In genomic region chr5:20941205-20941604, GRCm38 (mm10) we compare ENCODE assay signal across 8 mouse cellular contexts. TPM values are rescaled to one million over a fixed set of nuclear protein-coding genes. Genes with fewer than 3 reads are reported as not detected.
DNase-seq lines count a peak whose midpoint lies in the region; ATAC-seq and TF ChIP-seq lines count a peak whose summit lies in the region.

No protein-coding gene starts in this region.

- TF ChIP-seq EP300 in liver, postnatal 0 days (IDR thresholded peaks at IDR 0.05; ENCODE audit: low read depth): peak; percentile 31; the same call in 1 of the 2 replicates

- peak; percentile 71 for ATAC-seq in heart, embryonic 12.5 days (ENCODE audit: insufficient number of reproducible peaks, low FRiP score)
- peak; percentile 83 for ATAC-seq in liver, postnatal 0 days
- no peak for ATAC-seq in hindbrain, embryonic 11.5 days (ENCODE audit: low FRiP score)

- no peaks in the 10 kb centered on the region for H3K36me3 ChIP-seq in heart, embryonic 12.5 days
- peaks cover 3% of the 10 kb centered on the region; the same call in 1 of the 2 replicates for H3K36me3 ChIP-seq in liver, postnatal 0 days (replicated peaks; ENCODE audit: insufficient read depth, low read length)
- H3K36me3 ChIP-seq in hindbrain, embryonic 11.5 days (ENCODE audit: control insufficient read depth, insufficient read depth, low read length): no peaks in the 10 kb centered on the region

- no peaks in the 10 kb centered on the region for H3K27me3 ChIP-seq in heart, embryonic 12.5 days (replicated peaks)
- no peaks in the 10 kb centered on the region for H3K27me3 ChIP-seq in liver, postnatal 0 days (ENCODE audit: insufficient read depth, low read length)
- no peaks in the 10 kb centered on the region for H3K27me3 ChIP-seq in hindbrain, embryonic 11.5 days (ENCODE audit: control insufficient read depth, insufficient read depth, low read length)

- TF ChIP-seq CTCF in layer of hippocampus, adult 2 months (conservative IDR thresholded peaks at IDR 0.05): no peak
- peak; percentile 32 for TF ChIP-seq CTCF in liver, postnatal 0 days (IDR thresholded peaks at IDR 0.05; ENCODE audit: low read depth)

- WGBS in heart, embryonic 12.5 days: 12% methylated on average over 5 of the region's 5 CpGs
- whole genome bisulfite sequencing in liver, postnatal 0 days (ENCODE audit: insufficient replicate concordance): 8% methylated on average over 5 of the region's 5 CpGs
- WGBS in hindbrain, embryonic 11.5 days: 43% methylated on average over 5 of the region's 5 CpGs

- peak overlapping the region; percentile 9; the same call in 1 of the 2 replicates for H3K27ac ChIP-seq in layer of hippocampus, adult 2 months
- H3K27ac ChIP-seq in heart, embryonic 12.5 days (ENCODE audit: poor library complexity, severe bottlenecking): peak overlapping the region; percentile 50
- H3K27ac ChIP-seq in liver, postnatal 0 days (ENCODE audit: low read depth): peak overlapping the region; percentile 73
- H3K27ac ChIP-seq in hindbrain, embryonic 11.5 days (ENCODE audit: low read depth, low read length): no peak overlapping the region

- no peak overlapping the region for H3K9ac ChIP-seq in heart, embryonic 12.5 days
- no peak overlapping the region for H3K9ac ChIP-seq in liver, postnatal 0 days (replicated peaks)
- H3K9ac ChIP-seq in hindbrain, embryonic 11.5 days (ENCODE audit: low read depth, low read length): no peak overlapping the region

- peaks cover 56% of the 10 kb centered on the region for H3K4me1 ChIP-seq in heart, embryonic 12.5 days (replicated peaks)
- H3K4me1 ChIP-seq in liver, postnatal 0 days (ENCODE audit: insufficient read depth): peaks cover 55% of the 10 kb centered on the region
- H3K4me1 ChIP-seq in hindbrain, embryonic 11.5 days (replicated peaks; ENCODE audit: control insufficient read depth, insufficient read depth, low read length): no peaks in the 10 kb centered on the region

- H3K4me3 ChIP-seq in layer of hippocampus, adult 2 months: no peak overlapping the region
- no peak overlapping the region for H3K4me3 ChIP-seq in heart, embryonic 12.5 days
- H3K4me3 ChIP-seq in liver, postnatal 0 days (ENCODE audit: low read depth, low read length): no peak overlapping the region
- H3K4me3 ChIP-seq in hindbrain, embryonic 11.5 days (ENCODE audit: low read depth, low read length): no peak overlapping the region

- no peaks in the 10 kb centered on the region for H3K9me3 ChIP-seq in heart, embryonic 12.5 days (replicated peaks)
- H3K9me3 ChIP-seq in liver, postnatal 0 days (ENCODE audit: low read length): no peaks in the 10 kb centered on the region
- no peaks in the 10 kb centered on the region for H3K9me3 ChIP-seq in hindbrain, embryonic 11.5 days (ENCODE audit: control insufficient read depth, low read length)

- H3K4me2 ChIP-seq in heart, embryonic 12.5 days: no peak overlapping the region
- no peak overlapping the region for H3K4me2 ChIP-seq in liver, postnatal 0 days (ENCODE audit: low read depth, low read length)
- H3K4me2 ChIP-seq in hindbrain, embryonic 11.5 days (replicated peaks; ENCODE audit: low read depth, low read length): no peak overlapping the region

- no peak for DNase-seq in layer of hippocampus, adult 2 months (ENCODE audit: low spot score in 2 of 2)
- DNase-seq in layer of hippocampus, adult 9-10 months (ENCODE audit: low spot score): no peak
- DNase-seq in c-Kit-positive CD71-negative TER-119-negative erythroid progenitor cells, embryonic 14.5 days (ENCODE audit: low read depth): peak; percentile 70
- peak; percentile 62 for DNase-seq in liver, postnatal 0 days
- DNase-seq in thymus, postnatal 0 days (ENCODE audit: low spot score): peak; percentile 84
- no peak for DNase-seq in embryo, embryonic 10.5 days (ENCODE audit: low spot score)
- no peak for DNase-seq in hindbrain, embryonic 11.5 days (ENCODE audit: low spot score)

RNA-seq across cellular contexts. Expression of gene Rsbn1l, which starts 15.0 kb away (rescaled TPM):
- 10 to 100 TPM; 19.2 to 21.7 TPM for total RNA-seq in layer of hippocampus, adult 2 months (2021)
- 5.4 and 7.1 TPM in 2 replicates for polyA plus RNA-seq in heart, embryonic 12.5 days (2016; fragmentation: Nextera tagmentation; extraction: Ambion mirVana)
- polyA plus RNA-seq in liver, postnatal 0 days (2015; fragmentation: Nextera tagmentation; extraction: Ambion mirVana): 3.7 and 5.5 TPM in 2 replicates
- 21.6 and 28.7 TPM in 2 replicates for polyA plus RNA-seq in thymus, postnatal 0 days (2015; fragmentation: Nextera tagmentation; extraction: Ambion mirVana)
- polyA plus RNA-seq in hindbrain, embryonic 11.5 days (2014; fragmentation: Nextera tagmentation; extraction: Ambion mirVana): 5.8 and 7.3 TPM in 2 replicates

RNA-seq across cellular contexts. Expression of gene Tmem60, which starts 59.2 kb away (rescaled TPM):
- total RNA-seq in layer of hippocampus, adult 2 months (2021): 10 to 100 TPM; 19.7 to 21.8 TPM
- 50.4 and 51.1 TPM in 2 replicates for polyA plus RNA-seq in heart, embryonic 12.5 days (2016; fragmentation: Nextera tagmentation; extraction: Ambion mirVana)
- polyA plus RNA-seq in liver, postnatal 0 days (2015; fragmentation: Nextera tagmentation; extraction: Ambion mirVana): 49.7 and 55.5 TPM in 2 replicates
- polyA plus RNA-seq in thymus, postnatal 0 days (2015; fragmentation: Nextera tagmentation; extraction: Ambion mirVana): 65.4 and 73.8 TPM in 2 replicates
- 58.5 and 59.0 TPM in 2 replicates for polyA plus RNA-seq in hindbrain, embryonic 11.5 days (2014; fragmentation: Nextera tagmentation; extraction: Ambion mirVana)

RNA-seq across cellular contexts. Expression of gene Phtf2, which starts 59.3 kb away (rescaled TPM):
- total RNA-seq in layer of hippocampus, adult 2 months (2021): 10 to 100 TPM; 12.1 to 13.6 TPM
- 45.1 and 47.4 TPM in 2 replicates for polyA plus RNA-seq in heart, embryonic 12.5 days (2016; fragmentation: Nextera tagmentation; extraction: Ambion mirVana)
- 2.8 and 3.2 TPM in 2 replicates for polyA plus RNA-seq in liver, postnatal 0 days (2015; fragmentation: Nextera tagmentation; extraction: Ambion mirVana)
- 12.6 and 12.9 TPM in 2 replicates for polyA plus RNA-seq in thymus, postnatal 0 days (2015; fragmentation: Nextera tagmentation; extraction: Ambion mirVana)
- 21.2 and 21.4 TPM in 2 replicates for polyA plus RNA-seq in hindbrain, embryonic 11.5 days (2014; fragmentation: Nextera tagmentation; extraction: Ambion mirVana)

Comparison
In these comparisons a context has a peak if more than half of its experiments do, and no peak if none do; other contexts are left out.
1. DNase-seq: peak in c-Kit-positive CD71-negative TER-119-negative erythroid progenitor cells, embryonic 14.5 days (single experiment), liver, postnatal 0 days (single experiment) and thymus, postnatal 0 days (single experiment); none in layer of hippocampus, adult 2 months (0 of 2), layer of hippocampus, adult 9-10 months (single experiment), embryo, embryonic 10.5 days (single experiment) and hindbrain, embryonic 11.5 days (single experiment).